Mouse (Mus musculus): Measurements from ENCODE around the gene Klk1b16.
"Not testable (repeated sequence)": the region's sequence is repeated elsewhere in the genome, so short reads cannot be mapped to it uniquely, and the experiment has no call there.

Gene Klk1b16

GRCm38 (mm10) chr7:44136467-44136866 is at the start of gene Klk1b16:
Klk1b16 (plus strand) TSS chr7:44136767.
- no peak for DNase-seq (ENCODE audit: low spot score in 2 of 2)

- DNase-seq (ENCODE audit: low spot score in 2 of 2), result no peak
Observed at GRCm38 (mm10) chr7:44096111-44096510, 40.5 kb upstream of the Klk1b16 start.

GRCm38 (mm10) chr7:44102028-44102427 is 34.5 kb upstream of the Klk1b16 start, which contains the start of gene Klk1b21:
Klk1b21 (plus strand) TSS chr7:44102328.
- not testable (repeated sequence) for DNase-seq (ENCODE audit: low spot score in 2 of 2)

GRCm38 (mm10) chr7:44112373-44112772 is 24.2 kb upstream of the Klk1b16 start, which contains the start of gene Klk1b22:
Klk1b22 (plus strand) TSS chr7:44112673.
- no peak for DNase-seq (ENCODE audit: low spot score in 2 of 2)

GRCm38 (mm10) chr7:44123445-44123844 is 13.1 kb upstream of the Klk1b16 start:
- DNase-seq (ENCODE audit: low spot score in 2 of 2), result no peak

DNA sequence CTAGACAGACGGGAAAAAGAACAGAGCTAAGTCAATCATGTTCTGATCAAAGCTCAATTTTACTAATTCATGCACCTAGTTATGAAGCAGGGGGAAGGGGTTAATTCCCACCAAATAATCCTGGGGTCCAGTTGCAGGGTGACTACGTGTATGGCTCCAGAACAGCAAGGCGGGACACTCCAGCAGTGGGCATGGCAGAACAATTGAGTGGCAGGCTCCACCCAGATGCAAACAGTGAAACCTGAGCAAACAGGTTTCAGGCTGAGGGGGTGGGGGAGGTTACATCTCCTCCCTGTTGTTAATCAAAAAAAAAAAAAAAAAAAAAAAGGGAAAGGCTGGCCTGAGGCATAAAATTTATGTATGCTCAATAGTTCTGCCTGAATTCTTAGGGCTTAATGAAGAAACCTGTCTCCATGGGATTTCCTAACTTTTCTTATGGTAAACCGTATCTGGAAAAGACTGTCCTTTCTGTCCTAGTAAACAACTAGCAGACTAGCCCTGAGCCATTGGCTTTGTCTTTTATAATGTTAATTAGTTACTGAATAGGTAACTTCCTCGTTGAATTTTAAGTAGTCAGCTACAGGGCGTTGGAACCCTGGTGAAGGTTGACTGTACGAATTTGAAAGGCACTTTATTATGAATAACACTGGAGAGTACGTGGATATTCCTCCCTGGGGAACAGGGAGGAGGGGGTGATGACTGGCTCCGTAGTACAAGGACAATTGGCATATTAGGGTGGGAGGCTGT is 42.9 kb downstream of the Klk1b16 start:
- no peak for DNase-seq (ENCODE audit: low spot score in 2 of 2)

DNA sequence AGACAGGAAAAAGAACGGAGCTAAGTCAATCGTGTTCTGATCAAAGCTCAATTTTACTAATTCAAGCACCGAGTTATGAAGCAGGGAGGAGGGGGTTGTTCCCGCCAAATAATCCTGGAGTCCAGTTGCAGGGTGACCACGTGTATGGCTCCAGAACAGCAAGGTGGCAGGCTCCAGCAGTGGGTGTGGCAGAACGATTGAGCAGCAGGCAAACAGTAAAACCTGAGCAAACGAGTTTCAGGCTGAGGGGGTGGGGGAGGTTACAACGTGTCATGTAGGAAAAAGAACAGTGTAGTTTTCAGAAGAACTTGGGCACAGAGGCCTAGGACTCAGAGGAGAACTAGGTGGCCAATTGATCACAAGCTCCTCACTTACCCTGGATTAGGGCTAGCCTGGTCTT is 49.9 kb downstream of the Klk1b16 start:
- not testable (repeated sequence) for DNase-seq (ENCODE audit: low spot score in 2 of 2)

DNA sequence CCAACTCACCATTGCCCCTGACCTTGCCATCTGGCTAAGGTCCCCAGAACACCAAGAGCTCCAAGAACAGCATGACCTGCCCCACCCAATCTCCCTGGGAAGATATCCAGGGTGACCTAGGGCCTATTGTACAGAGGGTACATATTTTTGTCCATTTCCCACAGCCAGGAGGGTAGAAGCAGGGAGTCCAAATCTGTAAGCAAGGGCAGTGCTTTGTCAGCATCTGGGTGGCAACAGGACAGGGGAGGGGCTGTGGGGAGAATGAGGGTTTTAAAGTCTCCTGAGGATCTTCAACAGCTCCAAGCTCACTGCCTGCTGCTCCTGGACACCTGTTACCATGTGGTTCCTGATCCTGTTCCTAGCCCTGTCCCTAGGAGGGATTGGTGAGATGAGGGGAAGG is 51.4 kb downstream of the Klk1b16 start, which contains the start of gene Klk1b24:
Klk1b24 (plus strand) TSS at position 301 of the 400 bp plus-strand sequence.
- not testable (repeated sequence) for DNase-seq (ENCODE audit: low spot score in 2 of 2)
